ENCODE assay signal across 8 mouse cellular contexts in genomic region chr6:83101316-83101687, GRCm38 (mm10). TPM values are rescaled to one million over a fixed set of nuclear protein-coding genes. Genes with fewer than 3 reads are reported as not detected.
DNase-seq lines count a peak whose midpoint lies in the region; ATAC-seq lines count a peak whose summit lies in the region.

Ccdc142 (plus strand) TSS chr6:83101601.
Gm42688 (plus strand) TSS chr6:83101617.

- H3K4me3 ChIP-seq in megakaryocyte, embryonic 14.5 days (replicated peaks) = peak within 1 kb of the TSS; percentile 99

- intact Hi-C loops in gastrocnemius, postnatal 14 days (cut with DNase I; ENCODE audit: low total_unique reads) = loop anchor here (5.0 kb wide), 1 partner anchor 99 kb away; no protein-coding TSS in a partner anchor

- peak; percentile 92 for DNase-seq in adrenal gland, adult 8-10 months
- peak; percentile 92 for DNase-seq in embryo, embryonic 11 days
- DNase-seq in gastrocnemius, postnatal 14 days = peak; percentile 88
- peak; percentile 81 to 93 for DNase-seq in left cerebral cortex, adult 9 months (ENCODE audit: low spot score in 2 of 2)
- peak; percentile 83 for DNase-seq in right cerebral cortex, postnatal 14 days
- peak; percentile 88 for DNase-seq in yolk sac, embryonic 10.5 days (ENCODE audit: low spot score)

- no peaks in the 10 kb centered on the region for H3K9me3 ChIP-seq in megakaryocyte, embryonic 14.5 days

- H3K27me3 ChIP-seq in megakaryocyte, embryonic 14.5 days (replicated peaks) = peaks cover 1% of the 10 kb centered on the region

- peaks cover 36% of the 10 kb centered on the region for H3K4me1 ChIP-seq in megakaryocyte, embryonic 14.5 days

- peak; percentile 91 for ATAC-seq in inflammation-experienced regulatory T-cells, adult 6 months

- peaks cover 28% of the 10 kb centered on the region for H3K36me3 ChIP-seq in megakaryocyte, embryonic 14.5 days (replicated peaks; ENCODE audit: low read length)

RNA-seq across cellular contexts. Expression of gene Ccdc142, which starts in this region (rescaled TPM):
- total RNA-seq in adrenal gland, adult 8-10 months (2022) = 10 to 100 TPM in 2 of 4 experiments, 1 to 10 TPM in 2; 5.3 to 14.2 (median 9.7) TPM
- 1 to 10 TPM in 1 of 2 experiments, not detected in 1; 1.2 TPM for total RNA-seq in gastrocnemius, postnatal 14 days (2021)
- 1 to 10 TPM in 1 of 3 experiments, under 1 TPM in 1, not detected in 1; 0.79 to 3.2 TPM for polyA plus RNA-seq in inflammation-experienced regulatory T-cells, adult 6 months (2017; shearing (Covaris generic))
- polyA plus RNA-seq in megakaryocyte, embryonic 14.5 days (2012; ENCODE audit: insufficient read depth, low replicate concordance) = 1.8 and 2.0 TPM in 2 replicates

RNA-seq across cellular contexts. Expression of gene Gm42688, which starts in this region (rescaled TPM):
- 10 to 100 TPM in 2 of 4 experiments, 1 to 10 TPM in 2; 5.9 to 14.3 (median 10.1) TPM for total RNA-seq in adrenal gland, adult 8-10 months (2022)
- total RNA-seq in gastrocnemius, postnatal 14 days (2021) = under 1 TPM; 0.88 to 1.00 TPM
- 1 to 10 TPM in 2 of 3 experiments, under 1 TPM in 1; 0.82 to 1.1 (median 1.1) TPM for polyA plus RNA-seq in inflammation-experienced regulatory T-cells, adult 6 months (2017; shearing (Covaris generic))
- polyA plus RNA-seq in megakaryocyte, embryonic 14.5 days (2012; ENCODE audit: insufficient read depth, low replicate concordance) = 0.99 and 2.7 TPM in 2 replicates

Comparison
In these comparisons a context has a peak if more than half of its experiments do, and no peak if none do; other contexts are left out.
1. Peak in every context shown above with its lines: DNase-seq, ATAC-seq and H3K4me3 ChIP-seq.